Mouse (Mus musculus) liver, adult (tissue): Measurements from ENCODE around the gene Lhx4.

Source experiments
- GATA4 ChIP-seq: IDR thresholded peaks from 2 replicates; pipeline ENCODE4 v1.6.1; 2014; ENCODE audit warnings: mild to moderate bottlenecking, low read length; ENCODE audit not compliant: insufficient replicate concordance

Lhx4 gene

DNA sequence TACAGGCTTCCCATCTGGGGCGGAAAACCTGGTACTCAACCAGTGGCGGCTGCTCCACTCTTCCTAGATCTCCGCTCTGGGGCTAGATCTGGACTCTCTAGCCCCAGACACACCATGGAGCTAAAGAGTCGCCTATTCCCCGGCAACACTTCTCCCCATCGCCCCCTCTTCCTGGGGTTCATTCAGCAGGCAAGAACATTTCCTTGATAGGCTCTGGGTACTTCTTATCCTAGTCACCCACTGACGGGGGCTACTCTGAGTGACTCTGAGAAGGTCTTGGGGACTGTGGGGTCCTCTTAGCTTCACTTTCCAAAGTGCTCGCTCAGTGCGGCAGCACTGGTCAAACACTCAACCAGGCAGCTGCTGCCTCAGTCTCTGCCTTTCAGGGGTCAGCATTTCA lies 1.9 kb upstream of the Lhx4 start:
- no peak for TF ChIP-seq GATA4

DNA sequence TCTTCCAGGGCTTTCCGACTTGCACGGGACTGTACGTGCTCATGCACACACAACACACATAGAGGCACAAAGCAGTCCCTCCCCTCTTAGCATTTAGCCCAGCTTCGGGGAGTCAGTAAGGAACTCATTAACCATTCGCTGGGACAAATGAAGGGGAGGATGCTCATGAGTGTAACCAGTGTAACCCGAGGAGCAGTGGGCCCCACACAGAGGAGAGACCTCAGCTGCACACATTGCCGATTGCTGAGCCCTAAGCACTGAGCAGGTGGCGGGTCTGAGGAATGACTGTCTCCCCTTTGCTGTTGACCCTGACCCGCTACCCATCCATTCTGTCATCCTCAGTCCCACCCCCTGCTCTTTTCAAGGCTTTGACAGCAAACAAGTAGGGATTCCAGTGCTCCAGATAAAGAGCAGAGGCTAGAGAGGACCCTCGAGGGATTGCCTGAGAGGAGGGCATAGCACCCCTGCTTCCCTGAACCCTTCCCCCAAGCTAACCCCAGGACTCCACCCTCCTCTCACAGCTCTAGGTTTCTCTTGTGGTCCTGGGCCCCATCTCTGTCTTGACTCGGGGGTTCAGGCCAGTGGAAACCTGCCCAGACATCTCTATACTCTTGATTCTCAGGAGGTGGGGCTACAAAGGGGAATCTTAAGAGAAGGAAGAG lies 836 bp downstream of the Lhx4 start:
- TF ChIP-seq GATA4 = no peak

DNA sequence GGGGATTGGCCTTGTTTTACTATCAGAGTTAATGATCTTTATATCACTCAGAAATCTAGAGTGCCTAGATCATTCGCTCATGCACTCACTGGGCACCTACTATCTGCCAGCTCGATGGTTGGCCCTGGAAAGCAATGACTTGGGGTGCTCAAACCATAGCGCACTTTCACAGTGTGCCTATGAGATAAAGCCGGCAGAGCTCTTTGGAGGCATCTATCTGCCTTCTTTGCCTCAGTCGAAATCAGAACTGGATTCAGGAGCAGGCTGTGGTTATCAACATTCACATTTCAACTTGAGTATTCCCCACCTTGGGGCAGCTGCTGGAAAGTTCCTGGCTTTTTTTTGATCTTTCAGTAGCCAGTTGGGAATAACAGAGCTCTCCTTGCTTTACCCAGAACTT lies 3.6 kb downstream of the Lhx4 start:
- no peak for TF ChIP-seq GATA4

DNA sequence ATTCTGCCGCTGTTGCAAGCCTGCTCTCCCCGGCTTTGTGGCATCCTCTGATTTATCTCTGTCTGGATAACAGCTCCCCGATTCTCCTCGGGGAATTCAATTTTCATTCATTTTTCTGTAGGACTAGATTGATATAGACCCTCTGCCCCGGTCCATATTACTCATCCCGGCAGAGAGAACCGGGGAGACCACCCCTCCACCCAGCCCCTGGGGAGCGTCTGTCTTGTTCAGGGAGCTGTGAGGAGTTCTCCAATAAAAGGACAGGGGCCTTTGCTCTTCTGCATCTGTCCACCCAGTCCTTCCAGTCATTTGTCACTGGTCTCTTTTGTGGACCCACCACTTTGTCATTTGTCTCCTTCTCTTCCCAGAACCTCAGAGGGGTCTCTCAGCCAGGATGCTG lies 4.5 kb downstream of the Lhx4 start:
- no peak for TF ChIP-seq GATA4

DNA sequence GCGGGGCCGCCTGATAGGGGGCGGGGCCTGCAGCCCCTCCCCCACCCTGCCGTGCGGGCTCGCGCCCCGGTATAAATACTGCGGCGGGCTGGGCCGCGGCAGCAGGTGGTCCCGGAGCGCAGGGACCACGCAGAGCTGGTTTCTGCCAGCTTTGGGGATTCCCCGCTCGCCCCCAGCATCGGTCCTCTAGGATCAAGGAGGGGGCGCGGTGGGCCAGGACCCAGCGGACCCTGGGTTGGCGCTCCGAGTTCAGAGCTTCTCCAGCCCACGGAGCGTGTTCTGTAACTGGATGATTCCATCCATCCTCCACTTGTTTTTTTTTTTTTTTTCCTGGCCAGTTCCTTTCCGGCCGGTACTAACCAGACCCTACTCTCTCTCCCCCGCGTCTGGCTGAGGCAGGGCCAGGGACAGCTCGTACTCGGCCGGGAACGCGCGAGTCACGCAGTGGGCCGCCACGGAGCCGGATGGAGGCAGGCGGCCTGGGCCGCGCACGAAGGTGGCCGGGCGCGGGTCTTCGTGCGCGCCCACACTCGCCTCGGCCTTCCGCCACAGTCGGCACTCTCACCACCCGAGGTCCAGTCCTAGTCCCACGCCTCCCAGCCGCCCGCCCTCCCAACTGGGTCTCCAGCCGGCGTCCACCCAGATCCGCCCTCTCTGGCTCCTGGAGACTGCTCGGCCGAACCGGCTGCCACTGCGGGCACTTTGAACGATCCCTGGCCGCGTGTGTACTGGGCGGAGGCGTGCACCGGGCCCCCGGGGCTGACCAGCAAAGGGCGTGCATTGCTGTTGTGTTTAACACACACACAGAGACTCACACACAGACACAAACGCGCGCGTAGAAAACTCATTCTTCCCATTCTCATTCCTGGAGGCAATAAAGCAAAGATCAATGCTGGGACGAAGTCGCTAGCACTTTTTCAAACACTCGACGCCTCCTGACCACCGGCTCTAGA lies 8.8 kb downstream of the Lhx4 start:
- TF ChIP-seq GATA4 = no peak

DNA sequence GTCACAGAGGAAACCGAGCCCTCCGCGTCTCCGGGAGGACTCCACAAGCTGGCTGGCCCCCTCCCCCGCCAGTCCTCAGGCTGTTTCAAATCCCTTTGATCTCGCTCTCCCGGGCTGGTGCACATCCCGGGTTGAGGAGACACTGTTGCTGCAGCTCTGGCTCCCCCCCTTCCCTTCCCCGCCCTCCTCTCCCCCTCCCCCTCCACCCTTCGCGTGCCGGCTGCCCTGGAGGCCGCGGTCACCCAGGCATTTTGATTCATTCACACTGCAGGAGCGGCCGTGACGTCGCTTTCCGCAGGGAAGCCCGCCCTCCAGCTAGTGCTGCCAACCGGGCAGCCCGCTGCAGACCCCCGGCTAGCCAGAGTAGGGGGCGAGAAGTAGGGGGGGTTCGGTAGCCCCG lies 9.5 kb downstream of the Lhx4 start:
- no peak for TF ChIP-seq GATA4

DNA sequence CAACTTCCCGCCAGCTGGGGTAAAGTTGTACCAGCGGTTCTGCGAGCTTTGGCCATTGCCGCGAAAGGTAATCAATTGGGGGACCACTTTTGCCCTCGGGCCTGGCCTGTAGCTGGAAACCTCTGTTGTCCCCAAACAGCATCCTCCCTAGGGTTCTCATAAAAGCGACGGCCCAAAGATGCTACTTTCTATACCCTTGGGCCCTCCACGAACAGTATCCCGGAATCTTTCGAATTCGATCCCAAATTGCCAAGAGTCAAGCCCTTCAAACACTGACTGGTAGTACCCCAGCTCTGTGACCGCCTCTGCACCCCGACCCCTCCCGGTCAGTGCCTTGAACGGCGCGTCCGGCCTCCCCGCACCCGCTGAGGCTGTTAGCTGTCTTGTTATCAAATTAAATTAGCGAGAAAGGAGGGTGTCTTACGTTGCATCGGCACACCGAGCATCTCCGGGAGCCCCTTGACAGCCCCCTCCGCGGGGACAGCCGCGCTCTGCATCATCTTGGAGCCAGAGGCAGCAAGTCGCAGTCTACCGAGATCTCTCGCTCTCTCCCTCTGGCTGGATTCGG lies 10.0 kb downstream of the Lhx4 start:
- TF ChIP-seq GATA4 = no peak

DNA sequence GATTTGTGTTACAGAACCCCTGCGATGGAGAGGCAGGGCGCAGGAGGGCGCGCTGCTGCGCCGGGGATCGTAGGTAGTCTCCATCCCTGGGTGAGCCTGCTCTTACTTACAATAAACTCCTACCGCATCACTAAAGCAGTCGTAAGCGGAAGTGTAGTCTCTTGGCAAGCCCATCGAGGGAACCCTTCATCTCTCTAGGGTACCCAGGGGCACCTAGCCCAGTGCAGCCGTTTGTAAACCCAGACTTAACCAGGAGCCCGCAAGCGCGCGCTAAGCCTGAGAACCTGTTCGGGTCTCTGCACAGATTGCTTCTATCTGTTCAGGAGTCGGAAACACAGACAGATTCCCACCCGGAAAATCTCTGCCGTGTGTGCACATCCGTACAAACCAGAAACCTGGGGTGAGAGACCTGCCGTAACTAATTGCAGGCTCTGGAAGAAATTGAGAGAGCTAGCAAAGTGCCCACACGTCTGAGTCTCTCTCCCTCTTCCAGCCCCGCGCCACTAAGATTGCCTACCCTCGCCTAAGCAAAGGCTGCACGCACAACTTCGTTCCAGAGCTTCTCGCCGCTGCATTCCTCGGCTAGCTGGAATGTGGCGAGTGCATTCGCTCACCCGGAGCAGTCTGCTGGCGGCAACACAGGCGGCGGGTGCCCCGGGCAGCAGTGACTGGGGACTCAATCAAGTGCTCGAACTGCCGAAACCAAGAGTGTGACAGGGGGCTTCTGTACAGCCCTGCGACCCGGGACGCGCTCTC lies 10.7 kb downstream of the Lhx4 start:
- no peak for TF ChIP-seq GATA4

DNA sequence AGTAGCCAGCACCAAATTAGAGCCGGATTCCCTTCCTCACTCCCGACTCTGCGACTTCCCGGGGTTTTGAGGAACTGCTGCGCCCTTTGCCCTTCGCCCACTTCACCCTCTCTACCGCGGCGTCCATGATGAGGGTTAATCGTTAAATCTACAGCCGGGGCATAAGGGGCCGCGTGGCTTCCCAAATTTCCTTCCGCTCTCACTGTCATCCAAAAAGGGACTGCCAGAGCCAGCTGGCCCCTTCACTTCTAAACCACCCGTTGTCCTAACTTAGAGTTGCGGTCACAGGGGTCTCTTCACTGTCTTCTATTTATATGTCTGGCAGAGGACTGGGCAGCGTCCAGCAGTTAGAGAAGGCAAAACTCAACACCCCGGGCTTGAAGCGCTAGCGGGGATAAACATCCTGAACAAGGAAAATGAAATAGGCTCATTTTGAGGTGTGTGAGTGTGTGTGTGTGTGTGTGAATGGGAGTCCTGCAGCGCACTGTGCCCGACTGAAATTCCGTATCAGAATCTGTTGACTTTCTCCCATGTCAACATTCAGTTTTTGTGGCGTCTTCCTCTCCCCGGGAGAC lies 13.6 kb downstream of the Lhx4 start:
- TF ChIP-seq GATA4 = no peak

DNA sequence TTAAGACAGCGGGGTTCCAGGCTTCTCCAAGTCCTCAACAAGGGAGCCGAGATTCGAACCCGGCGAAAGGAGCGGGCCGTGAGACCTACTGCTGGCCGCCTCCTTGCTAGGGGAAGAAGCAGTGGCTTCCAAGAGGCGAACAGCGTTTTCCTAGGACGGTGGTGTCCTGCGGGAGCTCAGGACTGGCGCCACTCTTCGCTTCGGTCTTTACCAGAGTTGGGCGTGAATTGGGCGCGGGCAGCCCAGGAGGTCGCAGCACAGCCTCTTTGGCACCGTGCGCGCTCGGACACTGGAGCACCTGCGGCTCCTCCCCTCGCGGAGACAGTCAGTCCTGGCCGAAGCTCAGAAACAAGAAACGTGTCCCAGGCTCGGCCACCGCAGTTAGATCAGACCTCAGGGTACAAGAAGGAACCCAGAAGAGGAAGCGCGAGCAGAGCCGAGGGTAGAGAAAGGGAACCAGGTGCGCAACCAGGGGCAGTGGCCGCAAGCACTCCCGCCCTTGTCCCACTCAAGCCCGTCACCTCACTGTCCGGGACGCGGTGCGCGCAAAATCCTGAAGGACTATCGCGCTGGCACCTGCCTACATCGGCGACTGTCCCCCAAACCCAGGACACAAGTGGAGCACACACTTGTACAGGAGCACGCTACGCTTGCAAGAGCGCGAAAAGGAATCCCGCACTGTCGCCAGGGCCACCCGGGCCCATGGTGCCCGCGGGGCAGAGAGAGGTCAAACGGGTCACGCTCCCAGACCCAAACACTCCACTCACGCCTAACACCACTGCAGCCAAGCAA lies 14.3 kb downstream of the Lhx4 start:
- TF ChIP-seq GATA4 = no peak

DNA sequence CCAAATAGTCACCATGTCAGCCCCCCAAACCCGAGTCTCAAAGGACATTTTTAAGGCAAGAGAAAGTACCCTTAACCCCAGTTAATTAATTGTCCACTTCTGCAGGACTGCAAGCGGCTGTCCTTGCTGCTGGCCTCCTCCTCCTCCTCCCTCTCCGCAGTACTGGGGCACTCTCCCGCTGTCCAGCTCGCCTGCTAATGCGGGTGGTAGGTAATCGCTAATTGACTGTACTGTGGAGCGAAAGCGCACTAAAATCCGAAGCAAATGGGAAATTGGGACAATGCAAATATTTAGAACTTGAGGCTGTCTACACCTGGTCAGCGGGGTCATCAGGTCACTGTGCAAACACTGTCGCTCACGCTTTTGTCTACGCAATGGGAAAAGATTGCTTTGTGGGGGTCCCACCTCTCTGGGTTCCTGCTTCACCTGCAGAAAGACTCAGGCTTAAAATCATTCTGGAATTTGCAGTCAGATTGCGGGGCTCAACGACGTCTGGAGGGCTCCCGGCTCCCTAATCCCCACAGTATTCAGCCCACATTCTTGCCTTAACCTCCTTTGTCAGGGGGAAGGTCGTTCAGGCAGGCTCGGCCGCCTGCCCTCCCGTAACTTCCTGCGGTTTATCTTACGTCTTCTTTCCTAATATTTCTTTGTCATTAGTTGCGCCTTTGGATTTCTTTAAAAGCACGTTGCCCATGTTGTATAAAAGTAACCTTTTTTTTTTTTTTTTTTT lies 15.2 kb downstream of the Lhx4 start:
- no peak for TF ChIP-seq GATA4

DNA sequence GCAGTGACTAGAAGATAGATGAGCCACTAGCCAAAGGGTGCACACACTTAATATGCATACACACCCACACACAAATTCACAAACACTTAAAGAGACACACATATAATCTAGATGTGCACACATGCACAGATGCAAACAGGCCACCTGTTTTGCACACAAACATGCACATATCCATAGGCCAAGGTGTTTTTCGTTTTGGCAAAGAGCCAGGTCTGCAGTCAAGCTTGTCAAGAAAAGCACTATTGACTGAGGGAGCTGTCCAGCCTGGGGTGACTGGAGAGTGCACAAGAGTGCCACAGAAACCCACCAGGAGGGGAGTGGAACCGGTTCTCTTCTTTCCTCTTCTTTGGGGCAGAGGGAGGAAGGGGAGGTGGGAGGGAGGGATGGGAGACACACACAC lies 20.3 kb downstream of the Lhx4 start:
- no peak for TF ChIP-seq GATA4

DNA sequence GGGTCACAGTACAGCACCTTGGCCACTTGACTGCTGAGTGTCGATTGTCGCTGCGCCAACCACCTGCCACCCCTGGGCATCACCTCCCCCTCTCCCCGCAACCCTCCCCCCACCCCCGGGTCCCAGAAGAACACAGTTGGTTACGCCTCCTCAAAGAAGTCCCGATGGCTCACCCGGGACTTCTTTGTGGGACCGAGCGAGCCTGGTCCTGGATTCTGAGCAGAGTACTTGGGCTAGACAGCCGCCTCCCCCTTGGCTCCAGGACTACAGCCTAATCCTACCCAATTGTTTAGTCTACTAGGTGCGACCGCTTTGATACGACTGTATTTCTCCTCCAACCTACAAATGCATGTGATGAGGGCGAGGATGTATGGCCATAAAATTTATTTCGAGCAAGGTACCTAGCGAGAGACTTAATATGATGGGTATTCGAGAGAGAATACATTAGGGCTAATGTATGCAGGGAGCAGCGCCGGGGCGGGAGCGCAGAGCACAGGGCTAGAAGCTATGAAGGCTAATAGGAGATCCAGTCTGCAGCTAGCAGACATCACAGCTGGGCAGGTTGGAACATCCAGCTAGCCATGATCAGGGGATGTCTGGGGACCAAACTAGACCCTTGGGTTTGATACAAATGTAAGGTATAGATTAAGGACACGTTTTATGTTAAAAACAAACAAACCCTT lies 22.2 kb downstream of the Lhx4 start:
- no peak for TF ChIP-seq GATA4
